Mouse (Mus musculus) liver, embryonic 11.5 days (tissue): Measurements from ENCODE around the gene Nedd9. TPM values are rescaled to one million over a fixed set of nuclear protein-coding genes. Genes with fewer than 3 reads are reported as not detected.

ENCODE experiments used
- ATAC-seq: fragments of 200-750 bp; cut with Nextera tagmentation; replicated peaks from 2 replicates; pipeline ENCODE4 v1.8.0; 2017; ENCODE audit warnings: moderate number of reproducible peaks, mild to moderate bottlenecking, moderate TSS enrichment, moderate library complexity; ENCODE audit not compliant: low FRiP score
- DNase-seq: peaks from one replicate; pipeline ENCODE4 v3.0.0-alpha.2; 2017; ENCODE audit warnings: low spot score
- H3K27ac ChIP-seq: fragments of 300-500 bp; sonication (generic); 2 replicates; pipeline ENCODE4 v1.5.1; 2014; ENCODE audit warnings: mild to moderate bottlenecking, low read depth, low read length, control low read depth
- H3K27me3 ChIP-seq: fragments of 300-500 bp; sonication (generic); replicated peaks from 2 replicates; pipeline ENCODE4 v1.6.1; 2014; ENCODE audit warnings: low read length, mixed read lengths; ENCODE audit not compliant: control insufficient read depth, insufficient read depth
- H3K36me3 ChIP-seq: fragments of 300-500 bp; sonication (generic); 2 replicates; pipeline ENCODE4 v1.6.1; 2014; ENCODE audit warnings: mild to moderate bottlenecking, low read length, moderate library complexity, mixed read lengths; ENCODE audit not compliant: control insufficient read depth, insufficient read depth
- H3K4me1 ChIP-seq: fragments of 300-500 bp; sonication (generic); replicated peaks from 2 replicates; pipeline ENCODE4 v1.6.1; 2014; ENCODE audit warnings: low read length, mixed read lengths; ENCODE audit not compliant: control insufficient read depth, insufficient read depth
- H3K4me2 ChIP-seq: fragments of 300-500 bp; sonication (generic); 2 replicates; pipeline ENCODE4 v1.6.1; 2014; ENCODE audit warnings: mild to moderate bottlenecking, control low read depth, moderate library complexity
- H3K4me3 ChIP-seq: fragments of 300-500 bp; sonication (generic); 2 replicates; pipeline ENCODE4 v1.5.1; 2014; ENCODE audit warnings: low read depth, low read length, control low read depth
- H3K9ac ChIP-seq: fragments of 300-500 bp; sonication (generic); 2 replicates; pipeline ENCODE4 v1.6.1; 2014; ENCODE audit warnings: low read depth, low read length, control low read depth
- H3K9me3 ChIP-seq: fragments of 300-500 bp; sonication (generic); 2 replicates; pipeline ENCODE4 v1.6.1; 2016; ENCODE audit warnings: low read length, inconsistent platforms, mixed read lengths; ENCODE audit not compliant: control insufficient read depth
- WGBS: fragments of 180-500 bp; shearing (Covaris S2); extraction: QIAGEN DNeasy Blood & Tissue Kit; methylation state at CpG from one replicate; pipeline ENCODE4 v1.1.7; 2014; 5-methylcytosine and 5-hydroxymethylcytosine counted together
- polyA plus RNA-seq: library from polyadenylated mRNA; unstranded; fragments of >200 nt; fragmentation: Nextera tagmentation; extraction: Ambion mirVana; gene quantifications from 2 replicates; pipeline ENCODE4 v1.2.1, GENCODE M21; 2014

Gene Nedd9
- polyA plus RNA-seq, 1 experiment from 2014 or later: 6.1 TPM

GRCm38 (mm10) chr13:41358009-41358408 is 129.2 kb downstream of the Nedd9 start:
- DNase-seq: no peak
- Histone ChIP-seq H3K9ac (peak overlapping the region; percentile 48), H3K27me3 (no peaks in the 10 kb centered on the region), H3K4me3 (peak overlapping the region; percentile 55), H3K9me3 (no peaks in the 10 kb centered on the region), H3K4me1 (peaks cover 5% of the 10 kb centered on the region), H3K4me2 (peak overlapping the region; percentile 91), H3K36me3 (no peaks in the 10 kb centered on the region), H3K27ac (no peak overlapping the region)
- 31% methylated on average over 10 of the region's 10 CpGs for WGBS
- ATAC-seq: no peak

DNA sequence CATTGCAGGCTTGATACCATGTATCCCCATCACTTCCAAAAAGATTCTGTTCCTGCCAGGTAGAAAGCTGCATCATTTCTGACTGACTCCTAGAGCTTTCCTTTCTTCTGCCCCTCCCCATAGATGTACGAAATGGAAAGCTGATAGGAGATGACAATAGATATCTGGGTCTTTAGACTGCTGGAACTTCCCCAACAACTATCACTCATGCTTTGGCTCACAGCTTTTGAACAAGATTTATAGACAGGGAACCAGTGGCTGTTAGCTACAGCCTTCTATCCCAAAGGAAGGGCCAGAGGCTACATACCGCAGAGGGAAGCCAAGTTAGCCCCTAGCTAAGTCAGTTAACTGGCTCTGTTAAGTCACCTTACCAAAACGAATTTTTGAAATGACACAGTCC is 129.6 kb downstream of the Nedd9 start:
- ATAC-seq: no peak
- no peak overlapping the region for H3K27ac ChIP-seq
- no peaks in the 10 kb centered on the region for H3K27me3 ChIP-seq
- WGBS: 36% methylated on average over 3 of the region's 3 CpGs
- peaks cover 8% of the 10 kb centered on the region for H3K4me1 ChIP-seq
- 0 out of 2 replicates have a peak overlapping the region, but pooled peaks have one; percentile 40 for H3K9ac ChIP-seq
- no peak overlapping the region for H3K4me3 ChIP-seq
- H3K9me3 ChIP-seq: no peaks in the 10 kb centered on the region
- H3K36me3 ChIP-seq: no peaks in the 10 kb centered on the region
- no peak for DNase-seq
- H3K4me2 ChIP-seq: peak overlapping the region; percentile 91

DNA sequence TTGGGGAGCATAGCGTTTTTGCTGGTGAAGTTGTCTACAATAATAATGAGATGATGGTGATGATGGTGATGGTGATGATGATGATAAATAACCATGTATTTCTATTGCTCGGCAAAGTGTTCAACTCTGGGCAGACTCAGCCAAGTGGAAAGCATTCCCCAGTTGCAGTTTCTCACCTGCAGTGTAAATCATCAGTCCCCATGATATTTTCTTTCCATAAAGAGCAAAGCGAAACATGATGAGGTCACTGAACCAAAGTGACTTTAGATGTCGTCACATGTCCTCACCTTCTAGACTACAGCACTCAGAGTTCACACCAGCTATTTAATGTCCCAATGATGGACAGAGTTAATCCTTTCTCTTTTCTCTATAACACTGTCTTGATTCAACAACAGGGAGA is 130.0 kb downstream of the Nedd9 start:
- WGBS: 87% methylated on average over 4 of the region's 4 CpGs
- H3K4me3 ChIP-seq: no peak overlapping the region
- no peaks in the 10 kb centered on the region for H3K9me3 ChIP-seq
- H3K9ac ChIP-seq: no peak overlapping the region
- ATAC-seq (no peak), DNase-seq (no peak)
- H3K27ac ChIP-seq: no peak overlapping the region
- no peaks in the 10 kb centered on the region for H3K27me3 ChIP-seq
- H3K4me2 ChIP-seq: no peak overlapping the region; the same call in 1 of the 2 replicates
- H3K4me1 ChIP-seq: peaks cover 8% of the 10 kb centered on the region
- H3K36me3 ChIP-seq: no peaks in the 10 kb centered on the region

DNA sequence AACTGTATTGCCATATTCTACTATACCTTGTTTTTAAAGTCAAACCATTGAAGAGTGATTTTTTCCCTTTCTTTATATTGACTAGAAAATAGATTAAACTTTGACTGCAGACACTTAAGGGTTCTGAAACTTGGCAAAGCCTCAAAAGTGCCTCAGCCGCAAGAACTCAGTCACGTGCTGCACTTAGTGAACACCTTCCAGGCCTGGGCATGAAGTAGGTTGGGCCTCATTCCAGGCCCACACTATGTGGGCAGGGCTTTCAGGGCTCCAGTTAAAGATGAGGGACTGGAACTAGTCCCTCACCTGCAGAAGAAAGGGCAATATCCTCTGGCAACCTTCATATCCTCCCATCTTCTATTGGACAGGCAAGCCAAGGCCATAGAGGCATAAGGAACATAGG is 131.6 kb downstream of the Nedd9 start:
- 78% methylated on average over 2 of the region's 2 CpGs for WGBS
- H3K27me3 ChIP-seq: no peaks in the 10 kb centered on the region
- ATAC-seq (no peak), DNase-seq (no peak)
- no peak overlapping the region for H3K27ac ChIP-seq
- no peak overlapping the region for H3K4me3 ChIP-seq
- no peaks in the 10 kb centered on the region for H3K36me3 ChIP-seq
- no peak overlapping the region for H3K9ac ChIP-seq
- peaks cover 8% of the 10 kb centered on the region for H3K4me1 ChIP-seq
- H3K4me2 ChIP-seq: no peak overlapping the region
- no peaks in the 10 kb centered on the region for H3K9me3 ChIP-seq

DNA sequence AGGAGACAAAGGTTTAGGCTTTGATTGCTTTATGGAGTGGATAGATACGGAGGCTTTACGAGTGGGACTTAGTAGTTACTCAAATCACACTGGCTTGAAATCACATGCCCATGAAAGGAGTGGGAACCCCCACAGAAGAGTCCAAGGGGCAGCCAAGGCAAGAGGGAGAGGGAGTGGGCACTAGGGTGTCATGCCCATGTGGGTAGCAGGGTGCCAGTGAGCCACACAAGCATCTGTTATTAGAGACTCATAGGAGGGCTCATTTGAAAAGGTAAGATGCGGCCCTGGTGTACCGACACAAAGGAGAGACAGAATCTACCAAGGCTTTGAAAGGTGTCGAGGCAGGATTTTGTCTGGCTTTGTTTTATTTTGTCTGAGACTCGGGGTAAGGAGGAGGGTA is 132.6 kb downstream of the Nedd9 start:
- H3K27ac ChIP-seq: no peak overlapping the region
- H3K4me2 ChIP-seq: no peak overlapping the region
- H3K4me1 ChIP-seq: peaks cover 8% of the 10 kb centered on the region
- no peak for DNase-seq
- no peaks in the 10 kb centered on the region for H3K9me3 ChIP-seq
- H3K27me3 ChIP-seq: no peaks in the 10 kb centered on the region
- ATAC-seq: no peak
- no peak overlapping the region for H3K9ac ChIP-seq
- H3K4me3 ChIP-seq: no peak overlapping the region
- WGBS: 78% methylated on average over 6 of the region's 6 CpGs
- H3K36me3 ChIP-seq: no peaks in the 10 kb centered on the region

- Histone ChIP-seq H3K9me3 (no peaks in the 10 kb centered on the region), H3K4me2 (no peak overlapping the region), H3K27ac (no peak overlapping the region), H3K36me3 (no peaks in the 10 kb centered on the region), H3K27me3 (no peaks in the 10 kb centered on the region), H3K4me1 (peaks cover 8% of the 10 kb centered on the region), H3K4me3 (no peak overlapping the region), H3K9ac (no peak overlapping the region)
- ATAC-seq: no peak
- DNase-seq: no peak
- 59% methylated on average over 3 of the region's 3 CpGs for WGBS
Measured at GRCm38 (mm10) chr13:41353676-41354075, 133.5 kb downstream of the Nedd9 start.

DNA sequence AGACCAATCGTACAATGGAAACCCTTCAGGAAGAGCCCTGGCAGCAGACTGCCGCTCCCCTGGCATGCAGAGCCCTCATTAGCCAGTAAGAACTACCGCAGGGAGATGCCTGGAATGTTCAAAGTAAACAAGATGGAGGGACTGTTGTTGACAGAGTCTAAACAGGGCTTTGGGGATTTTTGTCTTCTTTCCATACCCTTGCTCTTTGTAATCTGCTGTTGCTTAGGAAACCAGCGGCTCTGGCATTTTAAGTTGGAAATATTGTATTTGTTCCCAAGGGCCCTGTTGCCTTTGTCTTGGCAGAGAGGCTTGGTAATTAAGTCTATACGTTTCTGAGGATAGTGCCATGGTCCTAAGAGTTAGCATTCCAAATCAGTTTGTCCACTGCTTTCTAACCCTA is 134.8 kb downstream of the Nedd9 start:
- Histone ChIP-seq H3K36me3 (no peaks in the 10 kb centered on the region), H3K9me3 (no peaks in the 10 kb centered on the region), H3K4me1 (peaks cover 3% of the 10 kb centered on the region), H3K9ac (no peak overlapping the region), H3K27ac (no peak overlapping the region), H3K4me2 (no peak overlapping the region), H3K4me3 (no peak overlapping the region), H3K27me3 (no peaks in the 10 kb centered on the region)
- no peak for DNase-seq
- WGBS: 45% methylated on average over 5 of the region's 5 CpGs
- no peak for ATAC-seq

- no peak overlapping the region for H3K4me2 ChIP-seq
- H3K9me3 ChIP-seq: no peaks in the 10 kb centered on the region
- no peaks in the 10 kb centered on the region for H3K27me3 ChIP-seq
- no peak overlapping the region for H3K9ac ChIP-seq
- DNase-seq (no peak), ATAC-seq (no peak)
- H3K4me1 ChIP-seq: peaks cover 3% of the 10 kb centered on the region; the same call in 1 of the 2 replicates
- no peak overlapping the region for H3K27ac ChIP-seq
- 78% methylated on average over 3 of the region's 3 CpGs for WGBS
- no peaks in the 10 kb centered on the region for H3K36me3 ChIP-seq
- H3K4me3 ChIP-seq: no peak overlapping the region
Measured at GRCm38 (mm10) chr13:41350589-41350988, 136.6 kb downstream of the Nedd9 start.

GRCm38 (mm10) chr13:41349770-41350169 is 137.4 kb downstream of the Nedd9 start:
- Histone ChIP-seq H3K27ac (no peak overlapping the region), H3K36me3 (no peaks in the 10 kb centered on the region), H3K9ac (no peak overlapping the region), H3K4me3 (no peak overlapping the region), H3K27me3 (no peaks in the 10 kb centered on the region), H3K4me2 (no peak overlapping the region), H3K9me3 (no peaks in the 10 kb centered on the region), H3K4me1 (peaks cover 3% of the 10 kb centered on the region; the same call in 1 of the 2 replicates)
- ATAC-seq (no peak), DNase-seq (no peak)
- WGBS: 55% methylated on average over 4 of the region's 4 CpGs
